Mouse (Mus musculus): ENCODE results near the gene Srl. TPM values are rescaled to one million over a fixed set of nuclear protein-coding genes. Genes with fewer than 3 reads are reported as not detected.

Srl gene
- total and polyA plus RNA-seq, 3 experiments, result 14.6 to 15.3 TPM; not detected in 1

DNA sequence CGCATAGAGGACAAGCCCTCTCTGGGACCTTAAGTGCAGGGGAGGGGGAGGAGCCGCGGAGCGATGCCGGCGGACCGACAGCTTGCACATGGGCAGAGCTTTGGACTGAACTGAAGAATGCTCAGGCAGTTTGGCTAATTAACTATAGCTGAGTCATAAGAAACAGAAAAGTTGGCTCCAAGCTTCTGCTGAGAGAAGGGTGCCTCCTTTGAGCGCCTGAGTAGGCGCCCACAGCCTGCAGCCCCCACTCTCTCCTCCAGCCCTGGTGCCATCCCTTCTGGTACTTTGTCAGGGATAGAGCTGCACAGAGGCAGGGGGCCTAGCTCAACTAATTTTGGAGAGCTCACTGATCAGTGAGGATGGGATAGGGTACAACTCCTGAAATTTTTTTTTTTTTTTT, 93.4 kb downstream of the Srl start:
- H3K79me2 ChIP-seq (ENCODE audit: control insufficient read depth, insufficient read depth, low read length, poor library complexity), result no peaks in the 10 kb centered on the region
- peaks cover 0 to 10% of the 10 kb centered on the region in 2 experiments; a peak in 2 of 4 replicates for H3K27me3 ChIP-seq (ENCODE audit: control insufficient read depth in 1 of 2, insufficient read depth in 2 of 2, low read length in 2 of 2)
- peaks cover 3 to 5% of the 10 kb centered on the region in 2 experiments; a peak in 2 of 4 replicates for H3K4me1 ChIP-seq (ENCODE audit: control insufficient read depth in 1 of 2, insufficient read depth in 2 of 2, low read length in 2 of 2)
- no peaks in the 10 kb centered on the region for H3K9me3 ChIP-seq (replicated peaks; ENCODE audit: insufficient read depth, low read length)
- H3K4me3 ChIP-seq (ENCODE audit: control insufficient read depth in 1 of 2, insufficient read depth in 1 of 2, low read depth in 2 of 2, low read length in 2 of 2), result no peak overlapping the region
- TF ChIP-seq E2F4 (IDR thresholded peaks at IDR 0.05; ENCODE audit: borderline replicate concordance, low read depth, low read length), result no peak
- no peak for TF ChIP-seq HCFC1 (IDR thresholded peaks at IDR 0.05; ENCODE audit: low read depth, low read length)
- TF ChIP-seq GATA1 (IDR thresholded peaks at IDR 0.05; ENCODE audit: low read depth, low read length), result no peak
- no peak for TF ChIP-seq USF2 (IDR thresholded peaks at IDR 0.05; ENCODE audit: borderline replicate concordance in 1 of 2, insufficient read depth in 1 of 2, low read depth in 1 of 2, low read length in 2 of 2)
- TF ChIP-seq TBP (IDR thresholded peaks at IDR 0.05; ENCODE audit: low read depth, low read length), result no peak
- no peak for TF ChIP-seq BHLHE40 (IDR thresholded peaks at IDR 0.05; ENCODE audit: borderline replicate concordance, low read depth, low read length)
- TF ChIP-seq GABPA (IDR thresholded peaks at IDR 0.05; ENCODE audit: low read depth, low read length), result no peak
- no peak for TF ChIP-seq CHD1 (IDR thresholded peaks at IDR 0.05; ENCODE audit: low read depth, low read length)
- TF ChIP-seq NRF1 (IDR thresholded peaks at IDR 0.05; ENCODE audit: insufficient read depth, low read depth, low read length, poor library complexity, severe bottlenecking), result no peak
- TF ChIP-seq MAZ (IDR thresholded peaks at IDR 0.05; ENCODE audit: low read depth, low read length), result no peak
- TF ChIP-seq ELF1 (IDR thresholded peaks at IDR 0.05; ENCODE audit: low read depth, low read length), result no peak
- no peak for TF ChIP-seq MEF2A (IDR thresholded peaks at IDR 0.05; ENCODE audit: extremely low read depth, insufficient replicate concordance, low read depth, low read length, poor library complexity, severe bottlenecking)
- no peak for TF ChIP-seq POLR2A (IDR thresholded peaks at IDR 0.05; ENCODE audit: control insufficient read depth in 1 of 2, insufficient read depth in 1 of 2, low read depth in 1 of 2, low read length in 2 of 2, poor library complexity in 1 of 2)
- no peak for TF ChIP-seq TAL1 (IDR thresholded peaks at IDR 0.05; ENCODE audit: low read length)
- TF ChIP-seq SMC3 (IDR thresholded peaks at IDR 0.05; ENCODE audit: low read depth, low read length), result no peak
- no peak for TF ChIP-seq UBTF (IDR thresholded peaks at IDR 0.05; ENCODE audit: borderline replicate concordance, insufficient read depth, low read depth, low read length)
- TF ChIP-seq ZNF384 (IDR thresholded peaks at IDR 0.05; ENCODE audit: low read depth, low read length), result no peak
- TF ChIP-seq ZKSCAN1 (IDR thresholded peaks at IDR 0.05; ENCODE audit: low read depth, low read length), result no peak
- no peak for TF ChIP-seq RCOR1 (IDR thresholded peaks at IDR 0.05; ENCODE audit: low read depth, low read length)
- no peak for TF ChIP-seq MYB (IDR thresholded peaks at IDR 0.05; ENCODE audit: low read depth, low read length)
- no peak for DNase-seq (ENCODE audit: low read depth, low spot score)
- no peak overlapping the region for H3K27ac ChIP-seq (ENCODE audit: control insufficient read depth, low read depth, low read length)
- H3K9ac ChIP-seq (ENCODE audit: control insufficient read depth, low read depth, low read length, poor library complexity, severe bottlenecking), result no peak overlapping the region
- peaks cover 0 to 10% of the 10 kb centered on the region in 2 experiments; a peak in 2 of 4 replicates for H3K36me3 ChIP-seq (ENCODE audit: control insufficient read depth in 1 of 2, insufficient read depth in 2 of 2, low read length in 2 of 2)

DNA sequence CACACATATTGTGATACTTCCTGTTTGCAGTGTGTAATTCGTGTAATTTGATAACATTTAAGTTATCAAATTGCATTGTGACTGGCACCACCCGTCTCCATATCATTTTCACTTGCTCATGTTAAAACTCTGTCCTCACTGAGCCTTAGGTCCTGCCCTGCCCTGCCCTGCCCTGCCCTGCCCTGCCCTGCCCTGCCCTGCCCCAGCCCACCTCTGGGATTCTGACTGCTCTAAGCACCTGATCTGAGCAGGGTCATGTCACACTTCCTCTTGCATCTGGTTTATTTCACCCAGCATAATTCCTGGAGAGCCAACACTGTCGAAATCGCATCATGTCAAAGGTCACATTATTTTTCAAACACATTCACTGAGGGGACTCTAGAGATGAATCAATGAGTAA, 95.2 kb downstream of the Srl start:
- no peak overlapping the region for H3K27ac ChIP-seq (ENCODE audit: control insufficient read depth, low read depth, low read length)
- DNase-seq (ENCODE audit: low read depth, low spot score), result peak; percentile 32
- TF ChIP-seq POLR2A (IDR thresholded peaks at IDR 0.05; ENCODE audit: control insufficient read depth in 1 of 2, insufficient read depth in 1 of 2, low read depth in 1 of 2, low read length in 2 of 2, poor library complexity in 1 of 2), result no peak
- TF ChIP-seq ETS1 (IDR thresholded peaks at IDR 0.05; ENCODE audit: low read depth, low read length), result 0 out of 2 replicates have a peak, but pooled peaks have one; percentile 9
- TF ChIP-seq ZMIZ1 (IDR thresholded peaks at IDR 0.05; ENCODE audit: low read depth, low read length), result no peak
- no peaks in the 10 kb centered on the region for H3K79me2 ChIP-seq (ENCODE audit: control insufficient read depth, insufficient read depth, low read length, poor library complexity)
- H3K36me3 ChIP-seq (ENCODE audit: control insufficient read depth in 1 of 2, insufficient read depth in 2 of 2, low read length in 2 of 2), result peaks cover 0 to 10% of the 10 kb centered on the region in 2 experiments; a peak in 2 of 4 replicates
- peaks cover 0 to 4% of the 10 kb centered on the region in 2 experiments; a peak in 2 of 4 replicates for H3K27me3 ChIP-seq (ENCODE audit: control insufficient read depth in 1 of 2, insufficient read depth in 2 of 2, low read length in 2 of 2)
- peaks cover 3 to 5% of the 10 kb centered on the region in 2 experiments; a peak in 2 of 4 replicates for H3K4me1 ChIP-seq (ENCODE audit: control insufficient read depth in 1 of 2, insufficient read depth in 2 of 2, low read length in 2 of 2)
- no peaks in the 10 kb centered on the region for H3K9me3 ChIP-seq (replicated peaks; ENCODE audit: insufficient read depth, low read length)
- no peak overlapping the region for H3K4me3 ChIP-seq (ENCODE audit: control insufficient read depth in 1 of 2, insufficient read depth in 1 of 2, low read depth in 2 of 2, low read length in 2 of 2)
- no peak overlapping the region for H3K9ac ChIP-seq (ENCODE audit: control insufficient read depth, low read depth, low read length, poor library complexity, severe bottlenecking)

Measured in MEL (cell line).